Mouse (Mus musculus) limb, embryonic 12.5 days (tissue): ENCODE results near the gene Sp6. TPM values are rescaled to one million over a fixed set of nuclear protein-coding genes. Genes with fewer than 3 reads are reported as not detected.

ENCODE experiments used
- ATAC-seq: fragments of 200-750 bp; cut with Nextera tagmentation; 2 replicates; pipeline ENCODE4 v1.8.0; 2017; ENCODE audit warnings: low read depth, moderate TSS enrichment; ENCODE audit not compliant: insufficient number of reproducible peaks, insufficient read depth, low FRiP score, low TSS enrichment
- H3K27ac ChIP-seq: fragments of 300-500 bp; sonication (generic); 2 replicates; pipeline ENCODE4 v1.5.1; 2016; ENCODE audit warnings: mild to moderate bottlenecking, moderate library complexity
- H3K27me3 ChIP-seq: fragments of 300-500 bp; sonication (generic); 2 replicates; pipeline ENCODE4 v1.6.1; 2016; ENCODE audit warnings: mild to moderate bottlenecking, moderate library complexity
- H3K36me3 ChIP-seq: fragments of 300-500 bp; sonication (generic); 2 replicates; pipeline ENCODE4 v1.6.1; 2016; ENCODE audit warnings: mild to moderate bottlenecking, moderate library complexity
- H3K4me1 ChIP-seq: fragments of 300-500 bp; sonication (generic); replicated peaks from 2 replicates; pipeline ENCODE4 v1.6.1; 2016
- H3K4me2 ChIP-seq: fragments of 300-500 bp; sonication (generic); 2 replicates; pipeline ENCODE4 v1.6.1; 2016; ENCODE audit warnings: mild to moderate bottlenecking, moderate library complexity
- H3K4me3 ChIP-seq: fragments of 300-500 bp; sonication (generic); replicated peaks from 2 replicates; pipeline ENCODE4 v1.5.1; 2016; ENCODE audit warnings: mild to moderate bottlenecking
- H3K9ac ChIP-seq: fragments of 300-500 bp; sonication (generic); replicated peaks from 2 replicates; pipeline ENCODE4 v1.6.1; 2016; ENCODE audit warnings: mild to moderate bottlenecking, moderate library complexity
- H3K9me3 ChIP-seq: fragments of 300-500 bp; sonication (generic); 2 replicates; pipeline ENCODE4 v1.6.1; 2016; ENCODE audit warnings: mild to moderate bottlenecking, moderate library complexity
- WGBS: fragments of 180-500 bp; shearing (Covaris S2); methylation state at CpG from one replicate; pipeline ENCODE4 v1.1.7; 2016; 5-methylcytosine and 5-hydroxymethylcytosine counted together
- polyA plus RNA-seq: library from polyadenylated mRNA; unstranded; fragments of >200 nt; fragmentation: Nextera tagmentation; extraction: Ambion mirVana; gene quantifications from 2 replicates; pipeline ENCODE4 v1.2.1, GENCODE M21; 2016

Gene Sp6
- 6.5 and 7.7 TPM in 2 replicates for polyA plus RNA-seq

DNA sequence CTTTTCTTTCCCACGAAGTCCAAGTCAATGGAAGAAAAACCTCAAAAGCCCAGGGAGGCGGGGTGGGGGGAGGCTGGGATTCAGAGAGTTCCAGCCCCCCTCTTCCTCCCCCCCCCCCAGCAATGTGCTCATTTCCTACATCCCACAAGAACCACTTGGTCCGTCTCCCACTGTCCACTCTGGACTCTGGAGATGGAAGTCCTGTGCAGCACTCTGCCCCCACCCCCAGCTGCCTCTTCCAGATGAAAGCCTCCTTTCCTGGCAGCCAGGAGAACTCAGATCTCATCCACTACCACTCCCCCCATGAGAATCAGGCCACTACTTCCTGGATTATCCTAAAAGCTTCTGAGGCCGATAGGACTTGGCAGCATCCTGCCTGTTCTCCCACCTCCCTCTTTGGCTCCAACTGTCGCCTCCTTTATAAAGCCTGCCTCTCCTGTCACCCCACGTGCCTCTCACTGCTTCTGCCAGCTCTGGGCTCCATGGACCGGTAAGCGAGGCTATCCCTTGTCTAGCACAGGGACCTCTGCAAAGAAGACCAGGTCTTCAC lies at the start of gene Sp6:
TSS of gene Sp6 (plus strand) at position 274 of the 550 bp plus-strand sequence.
- Histone ChIP-seq H3K9me3 (no peaks in the 10 kb centered on the region), H3K27ac (no peak within 1 kb of the TSS), H3K4me2 (no peak within 1 kb of the TSS), H3K9ac (no peak within 1 kb of the TSS; the same call in 1 of the 2 replicates), H3K4me1 (peaks cover 12% of the 10 kb centered on the region), H3K4me3 (no peak within 1 kb of the TSS), H3K36me3 (no peaks in the 10 kb centered on the region), H3K27me3 (peaks cover 86% of the 10 kb centered on the region)
- 26% methylated on average over 7 of the region's 8 CpGs for WGBS
- no peak for ATAC-seq

- no peaks in the 10 kb centered on the region for H3K27me3 ChIP-seq
- H3K36me3 ChIP-seq = peaks cover 46% of the 10 kb centered on the region
- WGBS = 19% methylated on average over 8 of the region's 8 CpGs
- H3K9ac ChIP-seq = no peak overlapping the region
- ATAC-seq = 0 out of 2 replicates have a peak, but pooled peaks have one; percentile 26
- no peaks in the 10 kb centered on the region for H3K4me1 ChIP-seq
- no peak overlapping the region for H3K4me3 ChIP-seq
- H3K4me2 ChIP-seq = no peak overlapping the region
- no peak overlapping the region for H3K27ac ChIP-seq
- H3K9me3 ChIP-seq = no peaks in the 10 kb centered on the region
Observed at GRCm38 (mm10) chr11:96963580-96963979, 49.6 kb upstream of the Sp6 start.

GRCm38 (mm10) chr11:96966172-96966571 lies 47.0 kb upstream of the Sp6 start:
- peaks cover 21% of the 10 kb centered on the region for H3K36me3 ChIP-seq
- H3K27ac ChIP-seq = no peak overlapping the region
- no peak overlapping the region for H3K4me2 ChIP-seq
- H3K4me3 ChIP-seq = no peak overlapping the region
- H3K9me3 ChIP-seq = no peaks in the 10 kb centered on the region
- WGBS = 92% methylated on average over 3 of the region's 3 CpGs
- H3K4me1 ChIP-seq = no peaks in the 10 kb centered on the region; the same call in 1 of the 2 replicates
- no peak overlapping the region for H3K9ac ChIP-seq
- no peak for ATAC-seq
- no peaks in the 10 kb centered on the region for H3K27me3 ChIP-seq

GRCm38 (mm10) chr11:96966914-96967543 lies 46.2 kb upstream of the Sp6 start:
- no peaks in the 10 kb centered on the region for H3K27me3 ChIP-seq
- peak overlapping the region; percentile 25; the same call in 1 of the 2 replicates for H3K27ac ChIP-seq

DNA sequence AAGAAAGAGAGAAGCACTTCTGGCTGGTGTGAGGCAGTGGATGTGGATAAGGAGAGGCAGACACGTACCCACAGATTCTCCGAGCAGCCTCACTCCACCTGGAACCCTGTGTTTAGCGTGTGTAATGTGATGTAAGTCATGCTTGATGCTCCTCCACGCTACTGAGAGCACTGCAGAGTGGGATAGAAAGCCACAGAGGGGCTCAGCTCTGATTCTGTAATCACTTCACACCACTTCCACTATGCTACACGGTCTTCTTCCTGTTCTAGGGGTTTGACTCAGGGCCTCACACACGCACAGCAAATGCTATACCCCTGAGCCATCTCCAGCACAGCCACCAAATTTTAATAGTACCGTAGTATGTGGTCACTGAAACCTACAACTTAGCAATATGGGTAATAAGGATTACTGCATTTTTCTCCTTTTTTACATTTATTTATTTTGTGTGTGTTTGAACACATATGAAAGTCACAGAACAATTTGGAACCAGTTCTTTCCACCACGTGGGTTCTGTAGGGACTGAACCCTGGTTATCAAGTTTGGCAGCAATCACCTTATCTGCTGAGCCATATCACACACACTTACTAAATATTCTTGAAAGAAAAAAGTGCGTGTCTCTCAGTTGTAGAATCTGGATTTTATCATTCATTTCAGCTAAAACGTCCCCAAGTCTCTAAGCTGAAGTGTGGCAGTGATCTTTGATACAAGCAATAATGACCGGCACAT lies 45.5 kb upstream of the Sp6 start:
- WGBS = 85% methylated on average over 11 of the region's 11 CpGs
- Histone ChIP-seq H3K4me2 (no peak overlapping the region), H3K27ac (no peak overlapping the region), H3K4me3 (no peak overlapping the region), H3K36me3 (peaks cover 5% of the 10 kb centered on the region; the same call in 1 of the 2 replicates), H3K9me3 (no peaks in the 10 kb centered on the region), H3K27me3 (no peaks in the 10 kb centered on the region), H3K4me1 (no peaks in the 10 kb centered on the region; the same call in 1 of the 2 replicates), H3K9ac (no peak overlapping the region)
- no peak for ATAC-seq

More at GRCm38 (mm10) chr11:96966914-96967543, 46.2 kb upstream of the Sp6 start:
- no peak overlapping the region for H3K9ac ChIP-seq
- no peak overlapping the region for H3K4me3 ChIP-seq
- 88% methylated on average over 13 of the region's 13 CpGs for WGBS
- no peaks in the 10 kb centered on the region; the same call in 1 of the 2 replicates for H3K4me1 ChIP-seq
- no peak overlapping the region for H3K4me2 ChIP-seq
- no peaks in the 10 kb centered on the region for H3K9me3 ChIP-seq
- H3K36me3 ChIP-seq = peaks cover 12% of the 10 kb centered on the region
- ATAC-seq = no peak

DNA sequence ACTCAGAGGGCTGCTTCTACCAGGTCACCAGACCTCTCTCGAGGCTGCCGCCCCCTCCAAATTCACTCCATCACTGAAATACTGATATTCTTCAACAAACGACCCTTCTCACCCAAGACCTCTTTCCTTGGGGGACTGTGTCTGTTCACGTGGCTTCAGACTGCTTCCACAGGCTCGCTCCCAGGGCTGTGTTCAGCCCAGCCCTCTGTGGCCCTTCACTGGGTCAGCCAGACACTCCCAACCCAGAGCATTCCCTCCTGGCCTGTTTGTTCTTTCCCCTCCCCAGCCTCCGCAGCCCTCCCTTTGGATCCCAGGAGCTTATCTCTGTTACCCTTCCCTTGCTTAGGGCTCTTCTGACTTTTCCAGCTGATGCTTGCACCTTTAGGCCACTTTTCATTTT lies 44.7 kb upstream of the Sp6 start:
- Histone ChIP-seq H3K9me3 (no peaks in the 10 kb centered on the region), H3K4me1 (no peaks in the 10 kb centered on the region; the same call in 1 of the 2 replicates), H3K4me3 (no peak overlapping the region), H3K9ac (no peak overlapping the region), H3K4me2 (no peak overlapping the region), H3K27ac (no peak overlapping the region), H3K36me3 (no peaks in the 10 kb centered on the region), H3K27me3 (no peaks in the 10 kb centered on the region)
- 69% methylated on average over 6 of the region's 6 CpGs for WGBS
- ATAC-seq = no peak

- Histone ChIP-seq H3K4me3 (no peak overlapping the region), H3K4me1 (no peaks in the 10 kb centered on the region; the same call in 1 of the 2 replicates), H3K27me3 (no peaks in the 10 kb centered on the region), H3K36me3 (no peaks in the 10 kb centered on the region), H3K4me2 (no peak overlapping the region), H3K9ac (no peak overlapping the region), H3K9me3 (no peaks in the 10 kb centered on the region), H3K27ac (no peak overlapping the region)
- 72% methylated on average over 5 of the region's 5 CpGs for WGBS
- no peak for ATAC-seq
Observed at GRCm38 (mm10) chr11:96969280-96969722, 43.9 kb upstream of the Sp6 start.

- Histone ChIP-seq H3K27ac (peak overlapping the region; percentile 32; the same call in 1 of the 2 replicates), H3K36me3 (no peaks in the 10 kb centered on the region), H3K4me3 (no peak overlapping the region), H3K4me2 (no peak overlapping the region), H3K27me3 (no peaks in the 10 kb centered on the region), H3K9ac (no peak overlapping the region), H3K9me3 (no peaks in the 10 kb centered on the region), H3K4me1 (no peaks in the 10 kb centered on the region; the same call in 1 of the 2 replicates)
- 81% methylated on average over 1 of the region's 1 CpGs for WGBS
- no peak for ATAC-seq
Observed at GRCm38 (mm10) chr11:96969746-96970145, 43.4 kb upstream of the Sp6 start.

DNA sequence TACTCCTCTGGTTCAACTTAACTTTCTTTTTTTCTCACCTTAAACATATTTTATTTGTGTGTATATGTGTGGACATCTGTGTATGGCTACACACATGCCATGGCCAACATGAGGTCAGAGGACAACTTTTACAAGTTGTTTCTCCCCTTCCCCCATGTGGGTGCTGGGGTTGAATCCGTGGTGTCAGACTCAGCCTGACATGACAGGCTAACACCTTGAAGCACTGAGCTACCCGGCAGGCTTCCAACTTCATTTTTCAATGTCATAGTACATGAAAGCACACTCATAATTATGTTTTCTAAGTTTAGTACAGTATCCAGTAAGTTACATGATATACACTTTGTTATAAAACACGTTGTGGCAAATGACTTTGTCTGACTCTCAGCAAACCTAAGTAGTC lies 42.9 kb upstream of the Sp6 start:
- H3K9me3 ChIP-seq = no peaks in the 10 kb centered on the region
- H3K4me2 ChIP-seq = no peak overlapping the region
- ATAC-seq = no peak
- H3K36me3 ChIP-seq = peaks cover 2% of the 10 kb centered on the region; the same call in 1 of the 2 replicates
- no peak overlapping the region for H3K4me3 ChIP-seq
- H3K27ac ChIP-seq = no peak overlapping the region
- H3K9ac ChIP-seq = no peak overlapping the region
- H3K27me3 ChIP-seq = no peaks in the 10 kb centered on the region
- no peaks in the 10 kb centered on the region; the same call in 1 of the 2 replicates for H3K4me1 ChIP-seq
- WGBS = 74% methylated on average over 3 of the region's 3 CpGs

GRCm38 (mm10) chr11:96972906-96973305 lies 40.3 kb upstream of the Sp6 start:
- ATAC-seq = no peak
- Histone ChIP-seq H3K9me3 (no peaks in the 10 kb centered on the region), H3K36me3 (peaks cover 4% of the 10 kb centered on the region; the same call in 1 of the 2 replicates), H3K27ac (no peak overlapping the region), H3K4me3 (no peak overlapping the region), H3K4me1 (peaks cover 10% of the 10 kb centered on the region), H3K9ac (no peak overlapping the region), H3K27me3 (no peaks in the 10 kb centered on the region), H3K4me2 (no peak overlapping the region)
- 87% methylated on average over 5 of the region's 5 CpGs for WGBS

- no peaks in the 10 kb centered on the region for H3K9me3 ChIP-seq
- no peak overlapping the region for H3K4me3 ChIP-seq
- no peak overlapping the region for H3K27ac ChIP-seq
- no peak overlapping the region for H3K4me2 ChIP-seq
- no peak overlapping the region for H3K9ac ChIP-seq
- no peaks in the 10 kb centered on the region for H3K27me3 ChIP-seq
- H3K4me1 ChIP-seq = peaks cover 14% of the 10 kb centered on the region
- ATAC-seq = no peak
- H3K36me3 ChIP-seq = peaks cover 4% of the 10 kb centered on the region; the same call in 1 of the 2 replicates
- WGBS = 90% methylated on average over 5 of the region's 5 CpGs
Observed at GRCm38 (mm10) chr11:96973426-96973964, 39.7 kb upstream of the Sp6 start.
